Mouse (Mus musculus): ENCODE measurements at regions not wholly inside any gene's neighbourhood (a gene's known extent, or its start where the extent isn't known, plus 50 kb on each side); places are given as distances from the start of the nearest gene placed in this dataset.

GRCm38 (mm10) chr2:136449265-136449664 is 52.4 kb upstream of the Ankef1 start:
- DNase-seq (ENCODE audit: low spot score in 2 of 2): peak in 1 of 2 experiments; percentile 23
